Mouse (Mus musculus): ENCODE results near the gene Cacnb4. TPM values are rescaled to one million over a fixed set of nuclear protein-coding genes. Genes with fewer than 3 reads are reported as not detected.

Cacnb4 gene
- polyA plus RNA-seq, 1 experiment from 2014 or later: 1.0 TPM

GRCm38 (mm10) chr2:52467629-52468028, 209.0 kb downstream of the Cacnb4 start:
- Histone ChIP-seq H3K9me3 (replicated peaks) (no peaks in the 10 kb centered on the region), H3K36me3 (no peaks in the 10 kb centered on the region), H3K27ac (no peak overlapping the region), H3K4me3 (no peak overlapping the region), H3K9ac (no peak overlapping the region), H3K4me2 (no peak overlapping the region), H3K4me1 (replicated peaks) (peaks cover 10% of the 10 kb centered on the region; the same call in 1 of the 2 replicates), H3K27me3 (no peaks in the 10 kb centered on the region)
- no peak for ATAC-seq (replicated peaks; ENCODE audit: insufficient number of reproducible peaks, insufficient read depth, low FRiP score, low read depth)
- 61% methylated on average over 6 of the region's 6 CpGs for WGBS

- Histone ChIP-seq H3K4me3 (no peak overlapping the region), H3K27me3 (no peaks in the 10 kb centered on the region), H3K4me1 (replicated peaks) (no peaks in the 10 kb centered on the region), H3K9ac (no peak overlapping the region), H3K9me3 (replicated peaks) (no peaks in the 10 kb centered on the region), H3K27ac (no peak overlapping the region), H3K36me3 (no peaks in the 10 kb centered on the region), H3K4me2 (no peak overlapping the region)
- WGBS: 88% methylated on average over 12 of the region's 12 CpGs
- ATAC-seq (replicated peaks; ENCODE audit: insufficient number of reproducible peaks, insufficient read depth, low FRiP score, low read depth): no peak
Measured at GRCm38 (mm10) chr2:52461206-52461967, 215.2 kb downstream of the Cacnb4 start.

- Histone ChIP-seq H3K36me3 (no peaks in the 10 kb centered on the region), H3K4me3 (no peak overlapping the region), H3K27me3 (no peaks in the 10 kb centered on the region), H3K4me1 (replicated peaks) (peaks cover 3% of the 10 kb centered on the region; the same call in 1 of the 2 replicates), H3K4me2 (no peak overlapping the region), H3K9ac (no peak overlapping the region), H3K9me3 (replicated peaks) (no peaks in the 10 kb centered on the region), H3K27ac (no peak overlapping the region)
- ATAC-seq (replicated peaks; ENCODE audit: insufficient number of reproducible peaks, insufficient read depth, low FRiP score, low read depth): no peak
- 55% methylated on average over 7 of the region's 7 CpGs for WGBS
Measured at GRCm38 (mm10) chr2:52455606-52456479, 220.8 kb downstream of the Cacnb4 start.

- no peak overlapping the region for H3K27ac ChIP-seq
- peaks cover 15% of the 10 kb centered on the region for H3K4me1 ChIP-seq (replicated peaks)
- no peak overlapping the region for H3K4me3 ChIP-seq
- no peaks in the 10 kb centered on the region for H3K9me3 ChIP-seq (replicated peaks)
- 31% methylated on average over 8 of the region's 8 CpGs for WGBS
- H3K9ac ChIP-seq: no peak overlapping the region
- no peak overlapping the region for H3K4me2 ChIP-seq
- H3K27me3 ChIP-seq: no peaks in the 10 kb centered on the region
- no peak for ATAC-seq (replicated peaks; ENCODE audit: insufficient number of reproducible peaks, insufficient read depth, low FRiP score, low read depth)
- H3K36me3 ChIP-seq: no peaks in the 10 kb centered on the region
Measured at GRCm38 (mm10) chr2:52449818-52450217, 226.8 kb downstream of the Cacnb4 start.

GRCm38 (mm10) chr2:52448916-52449315, 227.7 kb downstream of the Cacnb4 start:
- H3K36me3 ChIP-seq: no peaks in the 10 kb centered on the region
- no peaks in the 10 kb centered on the region for H3K9me3 ChIP-seq (replicated peaks)
- no peak overlapping the region for H3K9ac ChIP-seq
- no peaks in the 10 kb centered on the region for H3K27me3 ChIP-seq
- no peak overlapping the region for H3K4me3 ChIP-seq
- H3K4me1 ChIP-seq (replicated peaks): peaks cover 15% of the 10 kb centered on the region
- no peak overlapping the region for H3K4me2 ChIP-seq
- 26% methylated on average over 1 of the region's 1 CpGs for WGBS
- no peak for ATAC-seq (replicated peaks; ENCODE audit: insufficient number of reproducible peaks, insufficient read depth, low FRiP score, low read depth)
- no peak overlapping the region for H3K27ac ChIP-seq

GRCm38 (mm10) chr2:52446648-52447047, 230.0 kb downstream of the Cacnb4 start:
- H3K27me3 ChIP-seq: no peaks in the 10 kb centered on the region
- no peak overlapping the region for H3K9ac ChIP-seq
- H3K9me3 ChIP-seq (replicated peaks): no peaks in the 10 kb centered on the region
- WGBS: 35% methylated on average over 5 of the region's 5 CpGs
- H3K4me1 ChIP-seq (replicated peaks): peaks cover 21% of the 10 kb centered on the region
- H3K36me3 ChIP-seq: no peaks in the 10 kb centered on the region
- H3K4me2 ChIP-seq: no peak overlapping the region
- ATAC-seq (replicated peaks; ENCODE audit: insufficient number of reproducible peaks, insufficient read depth, low FRiP score, low read depth): no peak
- no peak overlapping the region for H3K27ac ChIP-seq
- H3K4me3 ChIP-seq: no peak overlapping the region

- Histone ChIP-seq H3K27ac (peak overlapping the region; percentile 31; the same call in 1 of the 2 replicates), H3K4me2 (no peak overlapping the region)
Measured at GRCm38 (mm10) chr2:52442125-52442524, 234.5 kb downstream of the Cacnb4 start.

GRCm38 (mm10) chr2:52440420-52441015, 236.1 kb downstream of the Cacnb4 start:
- Histone ChIP-seq H3K4me1 (replicated peaks) (peaks cover 32% of the 10 kb centered on the region), H3K4me2 (no peak overlapping the region), H3K9ac (no peak overlapping the region), H3K27ac (no peak overlapping the region), H3K9me3 (replicated peaks) (no peaks in the 10 kb centered on the region), H3K36me3 (no peaks in the 10 kb centered on the region), H3K4me3 (no peak overlapping the region), H3K27me3 (no peaks in the 10 kb centered on the region)
- no peak for ATAC-seq (replicated peaks; ENCODE audit: insufficient number of reproducible peaks, insufficient read depth, low FRiP score, low read depth)
- 83% methylated on average over 4 of the region's 4 CpGs for WGBS

More at GRCm38 (mm10) chr2:52442125-52442524, 234.5 kb downstream of the Cacnb4 start:
- no peak overlapping the region for H3K4me3 ChIP-seq
- no peaks in the 10 kb centered on the region for H3K27me3 ChIP-seq
- ATAC-seq (replicated peaks; ENCODE audit: insufficient number of reproducible peaks, insufficient read depth, low FRiP score, low read depth): no peak
- WGBS: 59% methylated on average over 5 of the region's 5 CpGs
- no peaks in the 10 kb centered on the region for H3K36me3 ChIP-seq
- peaks cover 24% of the 10 kb centered on the region for H3K4me1 ChIP-seq (replicated peaks)
- no peaks in the 10 kb centered on the region for H3K9me3 ChIP-seq (replicated peaks)
- H3K9ac ChIP-seq: no peak overlapping the region

GRCm38 (mm10) chr2:52438437-52438836, 238.2 kb downstream of the Cacnb4 start:
- Histone ChIP-seq H3K4me3 (no peak overlapping the region), H3K4me2 (no peak overlapping the region), H3K9ac (no peak overlapping the region), H3K4me1 (replicated peaks) (peaks cover 32% of the 10 kb centered on the region), H3K27me3 (no peaks in the 10 kb centered on the region), H3K9me3 (replicated peaks) (no peaks in the 10 kb centered on the region), H3K27ac (peak overlapping the region; percentile 73), H3K36me3 (no peaks in the 10 kb centered on the region)
- ATAC-seq (replicated peaks; ENCODE audit: insufficient number of reproducible peaks, insufficient read depth, low FRiP score, low read depth): no peak
- WGBS: 89% methylated on average over 4 of the region's 4 CpGs

- Histone ChIP-seq H3K4me3 (no peak overlapping the region), H3K4me2 (no peak overlapping the region), H3K36me3 (no peaks in the 10 kb centered on the region), H3K9me3 (replicated peaks) (no peaks in the 10 kb centered on the region), H3K9ac (no peak overlapping the region), H3K27ac (peak overlapping the region; percentile 73), H3K27me3 (no peaks in the 10 kb centered on the region), H3K4me1 (replicated peaks) (peaks cover 32% of the 10 kb centered on the region)
- peak; percentile 88 for ATAC-seq (replicated peaks; ENCODE audit: insufficient number of reproducible peaks, insufficient read depth, low FRiP score, low read depth)
- 13% methylated on average over 6 of the region's 6 CpGs for WGBS
Measured at GRCm38 (mm10) chr2:52438013-52438412, 238.6 kb downstream of the Cacnb4 start.

Measured in heart, embryonic 15.5 days (tissue).